Mouse (Mus musculus): Measurements from ENCODE around the gene Ptges.
"Not testable (repeated sequence)": the region's sequence is repeated elsewhere in the genome, so short reads cannot be mapped to it uniquely, and the experiment has no call there.

Ptges gene

GRCm38 (mm10) chr2:30929483-30930045, at the start of gene Ptges:
Gene Ptges, minus strand, starts transcription at chr2:30929863.
- DNase-seq: peak; percentile 77

GRCm38 (mm10) chr2:30967352-30968327, 38.0 kb upstream of the Ptges start, which contains the start of gene Tor1a:
Gene Tor1a, minus strand, starts transcription at chr2:30967933.
- peak; percentile 90 for DNase-seq

- no peak for DNase-seq
These were observed 37.2 kb upstream of the Ptges start for GRCm38 (mm10) chr2:30966826-30967225.

- no peak for DNase-seq
These were observed 36.0 kb upstream of the Ptges start for GRCm38 (mm10) chr2:30965627-30966026.

- no peak for DNase-seq
These were observed 33.0 kb upstream of the Ptges start for GRCm38 (mm10) chr2:30962570-30963254.

- DNase-seq: no peak
These were observed 30.2 kb upstream of the Ptges start for GRCm38 (mm10) chr2:30959856-30960255.

GRCm38 (mm10) chr2:30958726-30959125, 29.1 kb upstream of the Ptges start:
- DNase-seq: peak; percentile 49

- DNase-seq: no peak
These were observed 27.8 kb upstream of the Ptges start for GRCm38 (mm10) chr2:30957511-30957910.

- DNase-seq: no peak
These were observed 25.1 kb upstream of the Ptges start for GRCm38 (mm10) chr2:30954797-30955196.

GRCm38 (mm10) chr2:30952824-30953490, 23.3 kb upstream of the Ptges start, which contains the start of gene Tor1b:
Gene Tor1b, plus strand, starts transcription at chr2:30952959.
- peak; percentile 87 for DNase-seq

- DNase-seq: peak; percentile 29
These were observed 22.8 kb upstream of the Ptges start for GRCm38 (mm10) chr2:30952457-30952823.

GRCm38 (mm10) chr2:30942603-30943011, 12.9 kb upstream of the Ptges start:
- DNase-seq: peak; percentile 66

GRCm38 (mm10) chr2:30942116-30942515, 12.5 kb upstream of the Ptges start:
- not testable (repeated sequence) for DNase-seq

- DNase-seq: no peak
These were observed 11.9 kb upstream of the Ptges start for GRCm38 (mm10) chr2:30941586-30941985.

- no peak for DNase-seq
These were observed 8.9 kb upstream of the Ptges start for GRCm38 (mm10) chr2:30938574-30938991.

- no peak for DNase-seq
These were observed 8.1 kb upstream of the Ptges start for GRCm38 (mm10) chr2:30937731-30938130.

- no peak for DNase-seq
These were observed 7.1 kb upstream of the Ptges start for GRCm38 (mm10) chr2:30936808-30937207.

- peak; percentile 79 for DNase-seq
These were observed 4.3 kb upstream of the Ptges start for GRCm38 (mm10) chr2:30933917-30934450.

GRCm38 (mm10) chr2:30933032-30933431, 3.4 kb upstream of the Ptges start:
- no peak for DNase-seq

- no peak for DNase-seq
These were observed 2.3 kb upstream of the Ptges start for GRCm38 (mm10) chr2:30931922-30932321.

- not testable (repeated sequence) for DNase-seq
These were observed 1.2 kb upstream of the Ptges start for GRCm38 (mm10) chr2:30930846-30931245.

- no peak for DNase-seq
These were observed 675 bp downstream of the Ptges start for GRCm38 (mm10) chr2:30928893-30929482.
